Mouse (Mus musculus): ENCODE measurements around the gene Gm6370. TPM values are rescaled to one million over a fixed set of nuclear protein-coding genes. Genes with fewer than 3 reads are reported as not detected.
"Not testable (repeated sequence)": the region's sequence is repeated elsewhere in the genome, so short reads cannot be mapped to it uniquely, and the experiment has no call there.

Gene Gm6370
- polyA plus RNA-seq (2015; fragmentation: Nextera tagmentation; extraction: Ambion mirVana) = not detected in 2 replicates

DNA sequence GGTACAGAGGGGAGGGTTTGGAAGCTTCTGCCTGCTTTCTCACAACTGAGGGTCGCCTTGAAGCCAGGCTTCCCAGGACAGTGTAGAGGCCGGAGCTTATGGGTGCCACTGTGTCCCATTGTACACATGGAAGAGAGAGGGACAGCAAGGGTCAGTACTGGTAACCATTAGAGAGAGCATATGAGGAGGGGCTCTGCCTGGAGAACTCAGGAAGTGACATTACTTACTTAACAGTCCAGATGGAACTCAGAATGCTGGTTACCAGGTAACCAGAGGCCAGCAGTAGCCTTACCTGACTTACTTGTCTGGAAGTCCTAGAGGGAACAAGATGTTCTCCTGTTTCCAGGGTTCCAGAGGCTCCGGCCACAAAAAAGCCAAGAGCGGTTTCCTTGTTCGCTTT is at the start of gene Gm6370:
TSS of gene Gm6370 (plus strand) at position 301 of the 400 bp plus-strand sequence.
- WGBS = no CpG with 5 or more reads among the region's 5 CpGs

DNA sequence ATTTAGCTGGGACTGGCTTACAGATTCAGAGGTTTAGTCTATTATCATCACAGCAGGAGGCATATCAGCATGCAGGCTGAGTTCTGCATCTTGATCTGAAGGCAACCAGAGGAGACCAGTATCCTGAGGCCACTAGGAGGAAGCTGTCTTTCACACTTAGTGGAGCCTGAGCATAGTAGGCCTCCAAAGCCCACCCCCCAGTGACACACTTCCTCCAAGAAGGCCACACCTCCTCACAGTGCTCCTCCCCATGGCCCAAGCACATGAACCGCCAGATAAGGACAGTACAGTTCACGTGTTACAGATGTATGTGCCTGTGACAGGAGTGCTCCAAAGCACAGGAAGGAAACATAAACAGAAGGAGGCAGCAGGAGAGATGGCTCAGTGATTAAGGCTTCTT is 48.4 kb upstream of the Gm6370 start:
- H3K4me1 ChIP-seq (replicated peaks) = no peaks in the 10 kb centered on the region
- H3K27ac ChIP-seq (replicated peaks) = no peak overlapping the region
- H3K4me3 ChIP-seq = no peak overlapping the region
- H3K36me3 ChIP-seq = peaks cover 20% of the 10 kb centered on the region
- no peak for ATAC-seq (ENCODE audit: low FRiP score, low read depth)
- WGBS = 85% methylated on average over 2 of the region's 2 CpGs
- H3K4me2 ChIP-seq = no peak overlapping the region
- H3K27me3 ChIP-seq = no peaks in the 10 kb centered on the region
- H3K9me3 ChIP-seq = no peaks in the 10 kb centered on the region
- no peak overlapping the region for H3K9ac ChIP-seq

More for the DNA sequence above, at the start of gene Gm6370:
- H3K4me3 ChIP-seq; H3K4me1 ChIP-seq (replicated peaks); H3K9me3 ChIP-seq; H3K27ac ChIP-seq (replicated peaks); H3K36me3 ChIP-seq; ATAC-seq (ENCODE audit: low FRiP score, low read depth); H3K27me3 ChIP-seq; H3K9ac ChIP-seq; H3K4me2 ChIP-seq: not testable (repeated sequence)

DNA sequence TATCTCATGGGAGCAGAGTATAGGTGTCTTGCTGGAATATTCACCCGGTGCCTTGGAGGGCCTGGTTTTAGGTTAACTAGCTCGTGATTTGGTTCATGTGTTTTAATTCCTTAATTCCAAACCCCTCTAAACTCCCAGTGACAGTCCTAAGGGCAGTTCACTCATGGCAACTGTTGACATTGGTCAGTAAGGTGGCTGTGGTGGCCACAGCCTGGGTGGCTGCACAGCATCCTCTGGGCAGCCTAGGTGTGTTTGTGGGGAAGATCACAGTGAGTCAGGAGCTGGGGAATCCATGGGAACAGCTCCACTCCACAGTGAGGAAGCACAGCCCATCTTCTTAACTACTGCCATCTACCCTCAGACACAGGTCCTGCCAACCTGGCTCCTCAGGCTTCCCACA is 44.5 kb upstream of the Gm6370 start:
- H3K9me3 ChIP-seq = no peaks in the 10 kb centered on the region
- no peak overlapping the region for H3K9ac ChIP-seq
- H3K27ac ChIP-seq (replicated peaks) = no peak overlapping the region
- H3K4me2 ChIP-seq = no peak overlapping the region
- no peak for ATAC-seq (ENCODE audit: low FRiP score, low read depth)
- no peaks in the 10 kb centered on the region for H3K27me3 ChIP-seq
- no peaks in the 10 kb centered on the region for H3K4me1 ChIP-seq (replicated peaks)
- peaks cover 8% of the 10 kb centered on the region; the same call in 1 of the 2 replicates for H3K36me3 ChIP-seq
- 91% methylated on average over 2 of the region's 2 CpGs for WGBS
- no peak overlapping the region for H3K4me3 ChIP-seq

DNA sequence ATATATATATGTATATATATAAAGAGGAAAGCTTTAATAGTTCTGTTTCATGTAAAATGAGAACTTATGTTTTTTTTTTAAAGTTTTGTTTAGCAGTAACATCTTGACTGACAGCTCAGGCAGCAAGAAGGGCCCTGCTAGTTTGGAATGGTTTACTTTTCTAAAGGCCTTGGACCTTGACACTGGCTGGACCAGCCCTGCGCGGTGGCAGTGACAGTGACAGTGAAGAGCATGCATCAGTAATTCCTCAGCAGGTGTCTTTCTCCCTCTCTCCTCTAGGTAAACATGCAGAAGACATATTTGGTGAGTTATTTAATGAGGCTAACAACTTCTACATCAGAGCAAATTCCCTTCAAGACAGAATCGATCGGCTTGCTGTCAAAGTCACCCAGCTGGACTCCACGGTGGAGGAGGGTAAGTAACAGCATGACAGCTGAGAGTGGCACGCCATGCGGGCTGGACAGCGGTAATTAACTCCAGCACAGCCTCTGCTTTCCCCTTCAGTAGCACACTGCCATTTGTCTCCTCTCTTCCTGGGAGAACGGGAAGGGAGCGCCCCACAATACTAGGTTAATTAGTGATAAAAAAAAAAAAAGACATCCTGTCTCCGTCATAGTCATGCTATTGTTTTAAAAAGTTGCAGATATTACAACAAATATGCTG is 39.4 kb upstream of the Gm6370 start:
- no peak overlapping the region for H3K4me2 ChIP-seq
- H3K27ac ChIP-seq (replicated peaks) = no peak overlapping the region
- 78% methylated on average over 11 of the region's 11 CpGs for WGBS
- no peaks in the 10 kb centered on the region for H3K27me3 ChIP-seq
- ATAC-seq (ENCODE audit: low FRiP score, low read depth) = no peak
- no peak overlapping the region for H3K9ac ChIP-seq
- H3K36me3 ChIP-seq = peaks cover 24% of the 10 kb centered on the region
- H3K4me1 ChIP-seq (replicated peaks) = no peaks in the 10 kb centered on the region
- H3K4me3 ChIP-seq = no peak overlapping the region
- no peaks in the 10 kb centered on the region for H3K9me3 ChIP-seq

DNA sequence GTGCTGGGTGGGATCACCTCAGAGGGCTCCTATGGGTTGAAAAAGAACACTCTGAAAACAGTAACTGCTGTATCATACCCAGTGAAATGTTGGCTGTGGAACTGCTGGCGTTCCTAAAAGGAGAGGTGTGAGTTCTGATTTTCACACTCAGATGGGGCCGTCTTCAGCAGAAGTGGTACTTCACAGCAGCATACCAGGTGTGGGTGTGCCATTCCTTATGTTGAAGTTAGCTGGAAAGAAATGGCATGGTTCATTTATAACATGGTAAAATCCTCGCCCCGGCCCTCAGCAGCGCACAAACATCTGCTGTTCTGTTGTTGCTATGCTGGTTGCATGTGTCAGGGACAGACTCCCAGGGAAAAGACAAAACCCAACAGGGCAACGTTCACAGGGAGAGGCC is 37.6 kb upstream of the Gm6370 start:
- WGBS = 89% methylated on average over 6 of the region's 6 CpGs
- Histone ChIP-seq H3K4me1 (replicated peaks) (no peaks in the 10 kb centered on the region), H3K9ac (no peak overlapping the region), H3K4me2 (no peak overlapping the region), H3K27ac (replicated peaks) (no peak overlapping the region), H3K4me3 (no peak overlapping the region), H3K27me3 (no peaks in the 10 kb centered on the region), H3K36me3 (peaks cover 24% of the 10 kb centered on the region), H3K9me3 (no peaks in the 10 kb centered on the region)
- ATAC-seq (ENCODE audit: low FRiP score, low read depth) = no peak

DNA sequence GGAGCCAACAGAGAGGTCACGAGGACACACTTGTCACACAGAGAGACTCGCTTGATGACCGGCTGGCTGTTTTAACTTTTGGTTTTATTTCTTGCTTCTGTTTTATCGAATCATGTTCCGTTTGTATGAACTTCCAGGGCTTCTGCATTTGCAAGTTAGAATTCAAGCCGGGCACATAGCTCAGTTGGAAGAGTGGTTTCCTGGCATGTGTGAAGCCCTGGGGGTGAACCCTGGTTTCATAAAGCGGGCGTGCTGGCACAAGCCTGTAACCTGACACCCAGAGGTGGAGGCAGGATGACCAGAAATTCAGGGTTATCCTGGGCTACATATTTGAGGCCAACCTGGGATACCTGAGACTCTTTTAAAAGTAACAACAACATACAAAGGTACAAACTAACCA is 29.6 kb upstream of the Gm6370 start:
- no peak for ATAC-seq (ENCODE audit: low FRiP score, low read depth)
- Histone ChIP-seq H3K4me1 (replicated peaks) (no peaks in the 10 kb centered on the region), H3K36me3 (peaks cover 30% of the 10 kb centered on the region), H3K9me3 (no peaks in the 10 kb centered on the region), H3K9ac (no peak overlapping the region), H3K4me3 (no peak overlapping the region), H3K27me3 (no peaks in the 10 kb centered on the region), H3K27ac (replicated peaks) (no peak overlapping the region), H3K4me2 (no peak overlapping the region)
- WGBS = 91% methylated on average over 8 of the region's 8 CpGs

DNA sequence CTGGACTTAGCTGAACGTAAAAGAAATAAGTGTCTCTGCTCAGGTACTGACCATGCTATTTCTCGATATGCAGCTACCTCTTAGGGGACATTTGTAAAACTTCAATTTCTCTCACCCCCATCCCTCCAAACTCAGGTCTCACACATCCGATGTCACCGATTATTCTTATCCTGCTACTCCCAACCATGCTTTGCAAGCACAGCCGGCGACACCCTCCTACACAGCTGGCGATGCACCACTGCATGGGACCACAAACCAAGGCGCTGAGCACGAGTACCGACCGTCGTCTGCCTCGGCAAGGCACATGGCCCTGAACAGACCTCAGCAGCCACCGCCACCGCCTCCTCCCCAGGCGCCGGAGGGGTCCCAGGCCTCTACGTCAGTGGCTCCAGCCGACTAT is 24.5 kb upstream of the Gm6370 start:
- peaks cover 30% of the 10 kb centered on the region for H3K36me3 ChIP-seq
- WGBS = 92% methylated on average over 19 of the region's 19 CpGs
- H3K4me2 ChIP-seq = no peak overlapping the region
- ATAC-seq (ENCODE audit: low FRiP score, low read depth) = no peak
- no peak overlapping the region for H3K9ac ChIP-seq
- H3K4me3 ChIP-seq = no peak overlapping the region
- no peaks in the 10 kb centered on the region for H3K27me3 ChIP-seq
- H3K4me1 ChIP-seq (replicated peaks) = no peaks in the 10 kb centered on the region
- H3K9me3 ChIP-seq = no peaks in the 10 kb centered on the region
- H3K27ac ChIP-seq (replicated peaks) = no peak overlapping the region

DNA sequence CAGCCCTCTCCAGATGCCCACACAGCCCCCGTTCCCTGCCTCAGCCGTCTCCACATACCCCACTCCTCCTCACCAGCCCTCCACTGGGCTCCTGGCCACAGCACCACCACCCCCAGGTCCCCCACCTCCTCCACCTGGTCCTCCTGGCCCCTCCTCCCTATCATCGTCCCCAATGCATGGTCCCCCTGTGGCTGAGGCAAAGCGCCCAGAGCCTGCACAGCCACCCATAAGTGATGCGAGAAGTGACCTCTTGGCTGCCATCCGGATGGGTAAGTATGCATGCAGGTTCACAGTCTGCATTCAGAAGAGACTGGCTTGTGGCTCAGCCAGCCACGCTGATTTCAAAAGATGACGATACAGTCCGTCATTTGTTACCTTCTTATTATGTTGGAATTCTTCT is 22.9 kb upstream of the Gm6370 start:
- no peaks in the 10 kb centered on the region for H3K27me3 ChIP-seq
- peaks cover 26% of the 10 kb centered on the region for H3K36me3 ChIP-seq
- no peaks in the 10 kb centered on the region for H3K9me3 ChIP-seq
- H3K4me1 ChIP-seq (replicated peaks) = no peaks in the 10 kb centered on the region
- 80% methylated on average over 9 of the region's 9 CpGs for WGBS
- H3K4me2 ChIP-seq = no peak overlapping the region
- H3K4me3 ChIP-seq = no peak overlapping the region
- H3K27ac ChIP-seq (replicated peaks) = no peak overlapping the region
- ATAC-seq (ENCODE audit: low FRiP score, low read depth) = 0 out of 2 replicates have a peak, but pooled peaks have one; percentile 23
- H3K9ac ChIP-seq = no peak overlapping the region

DNA sequence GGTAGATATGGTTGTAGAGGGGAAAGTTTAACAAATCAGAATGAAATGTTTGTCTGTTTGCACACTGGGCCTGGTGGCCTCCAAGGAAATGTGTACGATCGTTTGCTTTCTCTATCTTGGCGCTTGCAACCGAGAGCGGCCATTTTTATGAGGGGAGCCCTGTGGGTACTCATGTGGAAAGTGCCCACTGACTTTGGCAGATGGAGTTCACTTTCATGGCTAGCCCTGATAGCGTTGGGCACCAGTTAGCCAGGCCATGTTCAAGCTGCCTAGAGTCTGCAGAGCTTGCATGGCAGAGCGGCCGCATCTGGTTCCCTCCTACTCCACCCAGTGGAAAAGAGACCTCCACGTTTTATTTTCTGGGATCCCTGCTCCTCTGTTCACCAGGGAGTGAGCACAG is 20.3 kb upstream of the Gm6370 start:
- H3K4me3 ChIP-seq = no peak overlapping the region
- no peak overlapping the region for H3K4me2 ChIP-seq
- peaks cover 26% of the 10 kb centered on the region for H3K36me3 ChIP-seq
- no peak overlapping the region for H3K9ac ChIP-seq
- no peaks in the 10 kb centered on the region for H3K4me1 ChIP-seq (replicated peaks)
- H3K27ac ChIP-seq (replicated peaks) = no peak overlapping the region
- no peaks in the 10 kb centered on the region for H3K9me3 ChIP-seq
- no peak for ATAC-seq (ENCODE audit: low FRiP score, low read depth)
- WGBS = 90% methylated on average over 9 of the region's 9 CpGs
- no peaks in the 10 kb centered on the region for H3K27me3 ChIP-seq

DNA sequence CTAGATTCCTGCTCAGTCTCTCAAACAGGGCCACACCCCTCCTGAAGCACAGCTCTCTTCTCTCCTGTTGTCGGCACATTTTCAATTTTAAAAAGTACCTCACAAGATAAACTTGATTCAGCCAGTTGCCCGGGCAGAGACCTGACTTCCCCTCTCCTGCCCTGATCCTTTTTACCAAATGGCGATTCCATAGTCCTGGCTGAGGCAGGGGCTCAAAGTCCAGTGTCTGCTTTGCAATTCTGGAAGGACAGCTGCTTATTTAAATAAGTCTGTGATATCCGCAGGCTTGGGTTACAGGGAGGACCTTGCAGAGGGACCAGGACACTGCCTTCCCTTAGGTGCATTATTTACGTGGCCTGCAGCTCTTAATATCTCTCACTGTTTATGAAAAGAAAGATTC is 19.9 kb upstream of the Gm6370 start:
- Histone ChIP-seq H3K4me3 (no peak overlapping the region), H3K27ac (replicated peaks) (no peak overlapping the region), H3K36me3 (peaks cover 26% of the 10 kb centered on the region), H3K4me2 (no peak overlapping the region), H3K27me3 (no peaks in the 10 kb centered on the region), H3K9ac (no peak overlapping the region), H3K4me1 (replicated peaks) (no peaks in the 10 kb centered on the region), H3K9me3 (no peaks in the 10 kb centered on the region)
- ATAC-seq (ENCODE audit: low FRiP score, low read depth) = no peak
- 91% methylated on average over 5 of the region's 5 CpGs for WGBS

DNA sequence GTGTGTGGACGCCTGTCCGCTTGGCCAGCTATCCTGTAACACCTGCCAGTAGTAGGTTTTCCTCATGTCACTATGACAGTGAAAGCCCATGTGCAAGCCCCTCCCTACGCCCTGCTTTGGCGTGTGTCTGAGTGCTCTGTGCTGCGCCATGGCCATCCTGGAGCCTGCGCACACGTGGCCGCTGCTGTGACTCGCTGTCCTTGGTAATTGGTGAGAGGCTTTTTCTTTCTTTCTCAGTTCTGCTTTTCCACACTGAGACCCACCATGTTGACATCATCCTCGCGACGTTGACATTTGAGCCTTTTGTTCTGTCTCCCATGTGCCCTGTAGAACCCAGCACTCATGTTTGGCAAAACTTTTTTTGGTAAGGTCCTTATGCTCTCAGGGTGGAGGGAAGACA is 19.3 kb upstream of the Gm6370 start:
- WGBS = 95% methylated on average over 12 of the region's 12 CpGs
- Histone ChIP-seq H3K9ac (no peak overlapping the region), H3K9me3 (no peaks in the 10 kb centered on the region), H3K4me3 (no peak overlapping the region), H3K27me3 (no peaks in the 10 kb centered on the region), H3K27ac (replicated peaks) (no peak overlapping the region), H3K4me1 (replicated peaks) (no peaks in the 10 kb centered on the region), H3K36me3 (peaks cover 24% of the 10 kb centered on the region), H3K4me2 (no peak overlapping the region)
- ATAC-seq (ENCODE audit: low FRiP score, low read depth) = no peak

DNA sequence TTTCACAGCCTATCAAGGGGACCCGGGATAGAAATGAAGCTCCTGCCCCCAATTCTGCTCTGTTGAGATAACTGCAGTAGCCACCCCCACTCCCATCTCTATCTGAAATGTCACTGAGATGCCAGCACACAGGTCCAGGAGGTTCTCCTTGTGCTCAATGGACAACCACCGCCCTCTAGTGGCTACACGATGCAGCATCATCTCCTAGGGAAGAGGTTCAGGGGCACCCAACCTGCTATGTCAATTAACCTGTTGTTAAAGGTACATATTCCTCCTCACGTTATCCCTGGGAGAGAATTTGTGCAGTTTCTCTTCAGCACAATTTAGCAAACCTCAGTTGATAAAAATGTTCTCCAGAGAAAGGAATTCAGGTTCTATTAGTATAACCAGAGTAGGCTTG is 11.6 kb upstream of the Gm6370 start:
- not testable (repeated sequence) for H3K4me3 ChIP-seq; H3K27me3 ChIP-seq; H3K4me1 ChIP-seq (replicated peaks); H3K27ac ChIP-seq (replicated peaks); H3K36me3 ChIP-seq; H3K9me3 ChIP-seq; H3K9ac ChIP-seq; ATAC-seq (ENCODE audit: low FRiP score, low read depth); H3K4me2 ChIP-seq
- WGBS = 9% methylated on average over 4 of the region's 4 CpGs

DNA sequence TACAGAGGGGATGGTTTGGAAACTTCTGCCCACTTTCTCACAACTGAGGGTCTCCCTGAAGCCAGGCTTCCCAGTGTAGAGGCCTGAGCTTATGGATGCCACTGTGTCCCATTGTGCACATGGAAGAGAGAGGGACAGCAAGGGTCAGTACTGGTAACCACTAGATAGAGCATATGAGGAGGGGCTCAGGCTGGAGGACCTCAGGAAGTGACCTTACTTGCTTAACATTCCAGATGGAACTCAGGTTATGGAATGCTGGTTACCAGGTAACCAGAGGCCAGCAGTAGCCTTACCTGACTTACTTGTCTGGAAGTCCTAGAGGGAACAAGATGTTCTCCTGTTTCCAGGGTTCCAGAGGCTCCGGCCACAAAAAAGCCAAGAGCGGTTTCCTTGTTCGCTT is 9.5 kb upstream of the Gm6370 start, which contains the start of gene Gm6408:
TSS of gene Gm6408 (plus strand) at position 301 of the 400 bp plus-strand sequence.
- not testable (repeated sequence) for H3K27ac ChIP-seq (replicated peaks); H3K9ac ChIP-seq; H3K4me2 ChIP-seq; H3K9me3 ChIP-seq; H3K27me3 ChIP-seq; H3K36me3 ChIP-seq; H3K4me3 ChIP-seq; ATAC-seq (ENCODE audit: low FRiP score, low read depth); H3K4me1 ChIP-seq (replicated peaks)
- 78% methylated on average over 1 of the region's 3 CpGs for WGBS

Data from hindbrain, embryonic 15.5 days (tissue).